Mouse (Mus musculus) retina, postnatal 7 days (tissue): ENCODE data around the gene Rdh12.
"Not testable (repeated sequence)": the region's sequence is repeated elsewhere in the genome, so short reads cannot be mapped to it uniquely, and the experiment has no call there.

Source experiments
- DNase-seq: peaks from one replicate; pipeline ENCODE4 v3.0.0-alpha.2; 2012; ENCODE audit warnings: low read depth, low spot score

The Rdh12 gene

DNA sequence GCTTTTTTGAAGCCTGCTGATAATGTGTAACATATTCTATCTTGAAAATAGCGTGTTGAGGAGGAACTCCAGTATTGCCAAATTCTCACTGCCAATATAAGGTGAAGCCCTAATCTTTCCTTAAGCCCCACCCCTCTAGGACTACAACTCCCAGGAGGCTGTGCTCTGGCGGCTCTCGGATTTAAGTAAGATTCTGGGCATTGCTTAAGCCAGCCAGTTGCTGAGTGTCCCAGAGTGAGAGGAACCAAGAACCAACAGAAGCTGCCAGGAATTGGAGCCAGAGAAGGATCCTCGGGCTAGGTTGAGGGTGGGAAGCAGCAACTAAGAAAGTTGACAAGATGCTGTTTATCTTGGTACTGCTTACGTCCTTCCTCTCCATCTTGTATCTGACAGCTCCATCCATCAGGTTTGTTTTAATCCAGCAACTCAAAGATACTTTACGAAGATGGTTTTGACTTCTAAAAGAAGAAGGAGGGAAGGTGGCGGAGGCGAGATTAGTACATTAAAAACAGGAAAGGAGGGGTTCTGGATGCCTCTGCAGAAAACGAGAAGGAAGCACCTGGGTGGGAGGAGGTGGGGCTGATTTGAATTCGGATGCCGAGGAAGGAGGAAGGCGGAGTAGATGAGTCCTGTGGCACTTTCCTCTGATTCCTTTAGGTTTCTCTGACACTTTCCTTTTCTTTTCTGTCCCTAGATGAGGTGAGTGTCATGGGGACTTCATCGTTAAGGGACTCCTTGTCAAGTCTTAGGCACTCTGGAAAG lies at the start of gene Rdh12:
Gene Rdh12 (plus strand): TSS at position 212 of the 762 bp plus-strand sequence.
- DNase-seq: peak; percentile 51

DNA sequence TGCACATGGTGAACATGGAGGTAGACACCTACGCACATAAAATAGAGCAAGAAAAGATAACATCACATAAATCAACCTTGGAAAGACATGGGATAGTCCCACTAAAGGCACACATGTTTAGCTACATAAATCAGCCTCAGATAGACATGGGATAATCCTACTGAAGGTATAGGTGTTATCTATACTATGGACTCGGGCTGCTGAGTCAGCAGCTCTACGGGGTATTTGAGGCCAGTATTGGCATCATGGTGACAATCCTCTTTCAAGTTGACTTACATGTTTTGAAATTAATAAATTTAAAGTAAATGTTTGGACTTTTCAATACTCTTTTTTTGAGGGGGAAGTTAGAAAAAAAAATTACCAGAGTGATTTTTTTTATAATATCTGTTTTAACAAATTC lies 45.8 kb upstream of the Rdh12 start:
- DNase-seq: no peak

DNA sequence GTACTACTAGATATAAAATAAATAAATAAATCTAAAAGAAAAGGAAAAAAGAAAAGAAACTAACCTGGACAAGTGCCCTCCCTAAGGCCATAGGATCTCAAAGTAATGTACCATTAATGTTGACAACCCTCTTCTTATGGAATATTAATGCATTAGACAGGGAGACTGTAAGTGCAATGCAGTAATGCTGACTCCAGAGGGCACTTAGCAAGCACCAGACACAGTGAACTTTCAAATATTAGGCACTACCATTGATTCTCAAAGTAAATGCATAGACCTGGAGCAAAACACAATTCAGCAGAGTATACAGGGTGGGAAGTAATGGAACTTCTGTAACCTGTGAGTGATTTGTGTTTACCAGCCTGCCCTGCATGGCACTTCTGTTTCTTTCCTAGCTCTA lies 39.5 kb upstream of the Rdh12 start:
- DNase-seq: no peak

DNA sequence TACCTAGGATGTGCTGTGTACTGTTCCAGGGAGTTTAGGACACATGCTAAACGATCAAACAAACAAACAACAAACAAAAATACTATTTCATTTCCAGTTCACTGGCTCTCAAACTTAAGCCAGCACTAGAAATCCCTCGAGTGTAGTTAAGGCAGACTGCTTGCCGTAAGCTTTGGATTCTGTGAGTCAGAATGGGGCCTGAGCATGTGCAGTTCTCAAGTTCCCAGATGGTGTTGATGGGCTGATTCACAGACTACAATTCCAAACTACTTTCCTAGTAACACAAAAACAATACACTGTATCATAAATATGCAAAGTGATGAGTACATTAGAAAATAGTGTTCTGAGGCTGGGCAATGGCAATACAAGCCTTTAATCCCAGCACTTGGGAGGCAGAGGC lies 38.3 kb upstream of the Rdh12 start:
- DNase-seq: no peak

DNA sequence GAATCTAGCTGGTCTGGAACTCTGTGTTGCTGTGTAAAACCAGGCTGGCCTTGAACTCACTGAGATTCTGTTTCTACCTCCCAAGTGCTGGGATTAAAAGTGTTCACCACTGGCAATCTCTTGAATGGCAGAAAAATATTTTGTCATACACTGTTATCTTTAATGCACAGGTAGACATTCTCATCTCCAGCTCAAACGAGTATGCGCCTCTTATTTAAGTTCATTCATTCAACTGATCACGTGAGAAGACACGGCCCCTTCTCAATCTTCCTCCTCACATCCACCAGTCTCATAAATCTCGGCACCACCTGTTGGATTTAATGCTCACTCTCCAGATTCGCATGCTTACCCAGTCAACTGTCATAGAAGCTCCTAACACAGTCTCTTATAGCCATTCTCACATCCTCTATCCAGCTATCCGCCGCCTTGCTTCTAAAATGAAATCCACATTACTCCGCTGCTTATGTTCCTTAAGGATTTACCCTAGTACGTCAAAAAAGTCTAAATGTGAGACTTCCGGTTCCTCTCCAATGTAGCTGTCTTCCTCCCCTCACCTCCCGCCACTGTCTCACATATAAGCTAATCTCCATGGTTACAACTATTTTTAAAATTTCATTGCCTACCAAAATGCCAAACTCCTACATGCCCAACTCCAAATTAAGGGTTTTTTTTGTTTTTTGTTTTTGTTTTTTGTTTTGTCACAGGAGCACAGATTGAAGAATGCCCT lies 37.3 kb upstream of the Rdh12 start:
- DNase-seq: no peak

DNA sequence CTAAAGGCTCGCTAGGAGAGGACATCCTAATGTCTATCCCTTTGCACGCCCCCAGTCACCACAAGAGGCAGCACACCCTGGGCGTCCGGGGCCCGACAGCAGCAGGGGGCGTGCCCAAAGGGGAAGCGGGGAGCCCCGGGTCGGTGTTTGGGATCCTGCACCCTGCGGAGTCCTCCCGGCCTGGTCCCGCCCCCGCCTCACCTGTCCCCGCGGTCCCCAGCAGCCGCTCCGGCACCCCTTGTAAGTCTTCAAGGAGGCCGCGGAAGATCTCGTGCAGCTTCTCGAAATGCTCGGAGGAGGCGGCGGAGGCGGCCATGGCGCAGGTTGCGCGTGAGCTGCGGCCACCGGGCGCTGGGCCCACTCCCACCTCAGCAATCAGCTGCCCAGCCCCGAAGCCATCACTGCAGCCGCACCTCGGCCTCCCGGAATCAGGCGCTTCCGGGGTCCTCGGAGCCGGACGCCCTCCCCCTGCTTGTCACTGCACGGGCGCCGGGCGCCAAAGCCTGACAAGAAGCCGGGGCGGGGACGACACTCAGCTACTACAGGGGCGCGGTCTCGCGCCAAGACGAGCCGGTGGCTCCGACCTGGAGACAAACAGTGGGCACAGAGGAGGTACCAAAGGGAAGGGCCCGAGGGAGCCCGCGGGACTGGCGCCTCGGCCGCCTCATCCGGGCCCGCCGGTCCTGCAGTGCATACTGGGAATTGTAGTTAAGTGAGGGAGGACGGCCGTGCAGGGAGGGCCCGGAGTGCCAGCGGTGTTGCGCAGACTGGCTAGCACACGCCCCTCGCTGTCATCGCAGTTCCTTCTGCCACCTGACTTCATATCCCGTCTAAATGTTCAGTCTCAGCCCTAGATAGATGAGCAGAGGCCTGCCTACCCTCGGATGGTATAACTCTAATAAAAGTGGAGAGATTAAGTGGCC lies 36.4 kb upstream of the Rdh12 start, which contains the start of gene Vti1b:
Gene Vti1b (minus strand): TSS at position 649 of the 923 bp plus-strand sequence.
- peak; percentile 78 for DNase-seq

DNA sequence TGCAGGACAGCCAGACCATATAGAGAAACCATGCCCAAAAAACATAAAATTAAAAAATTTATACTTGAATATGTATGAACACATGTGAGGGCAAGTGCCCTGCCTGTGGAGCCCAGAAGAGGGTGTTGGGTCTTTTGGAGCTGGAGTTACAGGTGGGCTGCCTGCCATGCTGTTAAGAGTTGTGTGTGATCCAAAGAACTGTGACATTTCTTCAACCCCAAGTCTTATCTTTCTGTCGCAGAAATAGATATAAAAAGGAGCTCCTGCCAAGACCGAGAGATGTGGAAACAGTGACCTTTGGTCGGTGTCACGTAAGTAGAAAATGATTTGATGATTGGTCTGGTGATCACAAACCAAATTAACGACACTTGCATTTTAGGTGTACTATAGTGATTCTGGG lies 35.0 kb upstream of the Rdh12 start:
- no peak for DNase-seq

DNA sequence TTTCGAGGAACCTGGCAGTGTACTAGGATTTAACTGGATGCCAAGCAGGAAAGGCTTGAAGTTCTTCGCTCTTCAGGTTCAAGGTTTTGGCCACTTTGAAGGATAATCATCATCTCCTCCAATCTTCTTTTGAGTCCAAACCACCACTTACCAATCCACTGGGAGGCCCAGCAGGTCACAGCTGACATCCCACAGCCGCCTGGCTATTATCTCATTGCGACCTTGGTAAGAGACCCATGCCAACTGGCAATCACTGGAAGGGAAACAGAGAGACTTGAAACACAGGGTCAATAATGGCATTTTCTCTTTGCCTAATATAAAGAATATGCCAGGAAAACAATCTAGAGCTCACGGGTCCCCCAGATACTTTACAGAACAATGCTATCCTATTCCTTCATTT lies 32.7 kb upstream of the Rdh12 start:
- DNase-seq: no peak

DNA sequence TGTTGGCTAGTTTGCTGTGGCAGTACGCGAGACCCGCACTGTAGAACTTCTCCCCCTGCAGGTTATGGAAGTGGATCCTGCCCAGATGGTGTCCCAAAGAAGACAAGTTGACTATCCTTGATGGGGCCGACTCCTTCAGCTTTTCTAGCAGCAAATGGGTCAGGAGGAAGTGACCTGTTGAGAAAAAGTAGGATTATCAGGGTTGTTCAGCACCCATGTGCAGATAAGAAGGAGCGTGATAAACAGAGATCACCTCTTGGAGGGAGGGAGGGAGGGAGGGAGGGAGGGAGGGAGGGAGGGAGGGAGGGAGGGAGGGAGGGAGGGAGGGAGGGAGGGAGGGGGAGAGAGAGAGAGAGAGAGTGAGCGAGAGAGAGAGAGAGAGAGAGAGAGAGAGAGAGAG lies 23.6 kb upstream of the Rdh12 start:
- not testable (repeated sequence) for DNase-seq

DNA sequence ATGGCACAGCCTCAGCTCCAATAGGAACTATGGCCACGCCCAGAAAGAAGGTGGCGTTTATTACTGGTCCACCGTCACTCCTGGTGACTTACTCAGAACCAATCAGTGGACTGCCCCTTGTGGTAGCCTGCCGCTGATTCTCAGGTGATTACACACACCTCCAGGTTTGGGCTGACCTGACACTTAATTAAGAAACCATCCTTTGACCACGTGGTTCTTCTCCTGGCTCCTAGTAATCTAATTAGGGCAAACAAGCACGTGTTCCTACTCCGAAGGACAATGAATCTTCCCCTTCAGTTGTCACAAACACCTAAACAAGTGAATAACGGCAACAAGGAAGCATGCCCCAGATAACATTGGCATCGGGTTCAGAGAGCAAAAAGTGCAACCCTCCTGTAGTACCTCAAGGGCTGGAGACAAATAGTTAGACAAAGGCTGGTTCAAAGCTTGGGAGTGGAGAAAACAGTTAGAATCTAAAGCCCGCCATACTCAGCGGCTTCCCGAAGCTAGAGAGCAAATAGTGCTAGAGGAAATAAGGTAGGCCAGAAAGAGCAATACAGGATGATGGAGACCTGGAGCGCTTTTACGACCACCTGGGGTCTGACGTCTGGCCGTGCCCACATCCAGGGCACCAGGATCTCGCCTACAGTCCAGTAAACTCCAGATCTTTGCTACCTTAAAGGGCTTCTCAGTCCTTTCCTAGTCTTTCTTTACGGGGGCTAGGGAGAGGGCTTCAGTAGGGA lies 17.6 kb upstream of the Rdh12 start:
- peak; percentile 49 for DNase-seq

DNA sequence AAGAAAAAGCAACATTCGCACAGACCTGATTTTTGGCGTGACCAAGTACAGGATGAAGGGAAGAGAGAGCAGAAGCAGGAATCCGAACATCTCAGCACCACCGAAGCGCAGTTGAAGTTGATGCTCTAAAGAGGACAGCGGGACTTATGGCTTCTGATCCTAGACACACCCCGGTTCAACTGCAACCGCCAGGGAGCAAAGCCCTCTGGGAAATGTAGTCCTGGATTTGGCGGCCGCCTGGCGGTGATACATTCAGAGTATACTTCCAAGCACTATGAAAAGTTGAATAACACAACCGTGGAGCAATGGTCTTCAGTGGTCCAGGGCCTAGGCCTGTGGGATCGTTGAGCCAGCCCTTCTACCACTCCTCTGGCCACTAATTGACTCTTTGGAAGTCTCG lies 17.0 kb upstream of the Rdh12 start:
- peak; percentile 60 for DNase-seq

DNA sequence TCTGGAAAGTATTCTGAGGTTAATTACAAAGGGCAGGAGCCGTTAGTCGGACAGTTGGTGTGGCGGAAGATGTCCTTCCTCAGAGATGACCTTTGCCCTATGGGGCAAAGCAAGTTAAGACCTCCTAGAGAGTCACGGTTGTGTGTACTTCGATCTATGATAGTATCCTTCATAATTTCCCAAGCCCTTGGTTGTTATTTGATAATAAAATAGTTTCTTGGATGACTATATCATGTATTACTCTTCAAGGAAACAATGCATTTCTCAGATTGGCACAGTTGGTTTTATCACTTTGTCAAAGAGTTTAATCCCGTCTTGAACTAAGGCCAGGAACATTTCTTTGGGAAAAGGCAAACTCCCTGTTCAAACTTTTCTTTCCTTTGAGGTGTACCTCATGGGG lies 16.5 kb upstream of the Rdh12 start, which contains the start of gene Rdh11:
Gene Rdh11 (minus strand): TSS at position 101 of the 400 bp plus-strand sequence.
- no peak for DNase-seq

DNA sequence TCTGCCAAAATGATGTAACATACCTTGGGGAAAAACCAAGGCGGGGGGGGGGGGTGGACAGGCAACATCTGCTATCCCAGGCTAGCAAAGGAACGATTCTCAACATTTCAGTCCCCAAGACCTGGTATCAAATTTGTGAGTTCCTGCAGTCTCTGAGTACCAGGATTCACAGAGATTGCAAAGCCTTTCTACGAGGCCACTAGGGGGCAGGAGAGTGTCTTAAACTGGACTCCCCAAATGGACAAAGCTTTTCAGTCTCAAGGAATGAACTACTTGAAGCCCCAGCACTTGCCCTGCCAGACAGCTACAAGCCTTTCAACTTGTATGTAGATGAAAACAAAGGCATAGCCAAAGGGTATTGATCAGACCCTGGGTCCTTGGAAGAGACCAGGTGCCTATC lies 15.3 kb upstream of the Rdh12 start:
- DNase-seq: peak; percentile 62

DNA sequence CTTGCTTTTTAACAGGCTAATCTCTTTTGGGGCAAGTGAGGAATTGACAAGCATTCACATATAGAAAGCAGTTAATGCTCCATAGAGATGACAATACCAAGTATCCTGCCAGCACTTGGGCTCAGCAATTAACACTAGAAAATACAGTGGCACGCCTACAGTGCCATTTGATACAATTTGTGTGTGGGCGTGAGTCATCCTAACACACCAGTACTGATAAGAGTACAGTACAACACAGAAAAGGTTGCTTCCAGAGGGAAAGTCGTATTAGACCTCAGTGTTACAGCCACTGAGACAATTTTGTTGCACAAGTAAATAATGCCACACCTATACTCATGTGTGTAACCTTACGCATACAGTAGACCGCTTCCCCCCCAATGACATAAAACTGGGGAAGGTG lies 11.6 kb upstream of the Rdh12 start:
- DNase-seq: no peak

DNA sequence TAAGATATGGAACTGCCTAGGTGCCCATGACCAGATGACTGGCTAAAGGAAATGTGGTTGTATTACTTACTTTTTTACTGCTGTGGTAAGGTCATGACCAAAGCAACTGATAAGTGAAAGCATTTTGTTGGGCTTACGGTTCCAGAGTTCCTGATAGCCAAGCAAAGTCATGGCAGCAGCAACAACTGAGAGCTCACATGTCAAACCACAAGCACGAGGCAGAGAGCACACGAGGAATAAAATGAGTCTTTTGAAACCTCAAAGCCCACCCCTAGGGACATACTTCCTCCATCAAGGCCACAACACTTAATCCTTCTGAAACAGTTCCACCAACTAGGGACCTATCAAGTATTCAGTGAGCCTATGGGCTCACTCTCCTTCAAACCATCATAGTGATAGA lies 6.8 kb upstream of the Rdh12 start:
- no peak for DNase-seq

DNA sequence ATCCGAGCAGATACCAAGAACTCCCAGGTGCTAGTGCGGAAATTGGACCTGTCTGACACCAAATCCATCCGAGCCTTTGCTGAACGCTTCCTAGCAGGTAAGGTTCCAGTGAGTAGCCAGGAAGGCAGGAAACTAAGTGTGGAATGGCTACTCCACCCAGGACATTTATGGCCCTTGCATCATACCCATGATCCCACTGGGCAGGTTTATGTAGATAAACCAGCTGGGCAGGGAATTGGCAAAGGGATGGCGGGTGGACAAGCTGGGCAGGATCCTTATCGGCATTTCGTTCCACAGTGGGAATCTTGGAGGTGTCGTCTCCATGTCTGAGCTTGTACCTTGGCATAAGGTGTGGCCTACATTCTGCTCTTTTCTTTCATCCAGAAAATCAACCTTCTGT lies 2.7 kb downstream of the Rdh12 start:
- DNase-seq: no peak

DNA sequence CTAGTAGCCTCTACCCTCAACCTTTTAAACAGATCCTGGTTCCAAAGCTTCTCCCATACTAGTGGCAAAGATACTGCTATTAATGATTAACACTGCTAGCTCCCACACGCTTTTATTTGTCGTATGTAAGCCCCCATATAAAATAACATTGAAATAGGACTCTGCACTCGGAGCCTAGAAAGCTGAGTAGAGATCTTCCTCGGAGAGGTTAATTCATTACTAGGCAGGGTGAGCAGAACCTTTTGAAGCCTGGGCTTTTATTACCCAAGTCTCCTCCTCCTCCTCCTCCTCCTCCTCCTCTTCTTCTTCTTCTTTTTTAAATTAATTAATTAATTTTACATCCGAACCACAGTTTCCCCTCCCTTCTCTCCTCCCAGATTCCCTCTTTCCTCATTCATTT lies 8.8 kb downstream of the Rdh12 start:
- no peak for DNase-seq

DNA sequence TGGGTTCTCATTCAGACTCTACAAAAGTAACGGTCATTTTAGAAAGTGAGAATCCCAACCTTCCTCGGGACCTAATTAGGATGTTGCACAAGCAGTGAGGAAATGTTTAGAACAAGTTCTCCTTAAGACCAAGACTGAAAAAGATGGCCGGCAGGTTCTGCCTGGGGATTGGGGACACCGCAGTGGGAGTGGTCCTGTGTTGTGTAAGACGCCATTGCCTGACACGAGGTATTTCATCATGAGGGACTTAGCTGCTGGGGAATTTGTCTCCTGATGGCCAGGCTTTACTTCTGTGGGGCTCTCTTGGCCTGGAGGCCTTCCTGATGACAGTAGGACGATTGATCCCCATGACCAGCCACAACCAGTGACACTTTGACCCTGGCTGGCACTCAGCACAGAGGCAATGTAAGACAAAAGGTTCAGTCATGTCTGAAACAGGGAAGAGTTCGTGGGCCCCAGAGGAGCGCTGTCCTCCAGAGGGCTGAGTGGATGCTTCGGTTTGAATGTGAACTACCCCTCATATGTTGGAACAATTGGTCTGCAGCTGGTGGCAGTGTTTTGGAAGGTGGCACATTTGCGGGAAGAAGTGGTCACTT lies 26.9 kb downstream of the Rdh12 start:
- DNase-seq: no peak

DNA sequence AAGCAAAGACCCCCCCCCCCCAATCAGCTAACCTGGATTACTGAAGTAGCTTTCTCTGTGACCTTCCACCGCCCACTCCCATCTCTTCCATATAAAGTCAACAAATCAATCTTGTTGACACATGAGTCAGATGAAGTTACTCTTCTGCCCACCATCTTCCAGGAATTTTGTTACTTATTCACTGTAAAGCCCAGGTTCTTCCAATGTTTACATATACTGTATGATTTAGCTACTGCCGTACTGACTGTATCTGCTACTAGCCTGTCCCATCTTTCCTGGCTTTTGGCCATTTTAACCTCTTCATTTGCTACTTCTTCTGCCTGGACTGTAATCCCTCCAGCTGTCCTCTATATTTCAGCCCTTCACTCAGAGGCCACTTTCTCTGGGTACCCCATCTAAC lies 33.3 kb downstream of the Rdh12 start:
- DNase-seq: no peak

DNA sequence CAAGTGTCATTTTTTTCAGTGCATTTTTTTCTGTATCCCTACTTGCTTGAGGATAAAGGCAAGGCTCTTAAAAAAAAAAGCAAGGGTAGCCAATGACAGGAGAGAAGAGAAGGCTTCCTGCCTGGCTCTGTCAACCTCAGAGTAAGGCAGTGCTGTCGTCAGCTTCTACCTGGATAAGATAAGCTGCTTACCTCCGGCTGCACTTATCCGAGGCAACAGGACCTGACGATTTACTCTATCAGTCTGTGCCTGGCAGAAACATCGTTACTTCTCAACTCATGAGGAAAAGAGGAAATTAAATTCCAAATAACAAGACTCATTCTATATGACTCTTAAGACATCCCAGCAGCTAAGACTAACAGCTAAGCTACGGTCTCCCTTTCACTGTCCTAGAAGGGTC lies 34.2 kb downstream of the Rdh12 start:
- peak; percentile 35 for DNase-seq

DNA sequence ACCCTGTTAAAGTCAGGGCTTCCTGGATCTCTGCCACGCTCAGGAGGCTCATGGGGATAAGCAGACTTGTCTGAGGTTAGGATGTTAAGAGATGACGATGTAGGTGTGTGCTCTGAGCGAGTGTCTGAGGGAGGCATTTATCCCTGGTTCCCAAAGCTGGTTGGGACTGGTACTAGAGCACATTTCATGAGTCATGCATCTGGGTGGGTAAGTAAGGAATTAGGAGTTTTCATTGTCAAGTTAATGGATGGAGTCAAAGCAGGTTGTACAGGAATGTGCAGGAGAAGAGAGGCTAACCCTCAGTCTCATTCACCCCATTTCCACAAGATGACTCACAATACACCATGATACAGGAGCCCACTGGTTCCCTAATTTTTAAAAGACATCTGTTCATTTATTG lies 39.4 kb downstream of the Rdh12 start:
- no peak for DNase-seq
